Mouse (Mus musculus): ENCODE measurements around the gene Serpina10.
"Not testable (repeated sequence)": the region's sequence is repeated elsewhere in the genome, so short reads cannot be mapped to it uniquely, and the experiment has no call there.

Serpina10 gene

DNA sequence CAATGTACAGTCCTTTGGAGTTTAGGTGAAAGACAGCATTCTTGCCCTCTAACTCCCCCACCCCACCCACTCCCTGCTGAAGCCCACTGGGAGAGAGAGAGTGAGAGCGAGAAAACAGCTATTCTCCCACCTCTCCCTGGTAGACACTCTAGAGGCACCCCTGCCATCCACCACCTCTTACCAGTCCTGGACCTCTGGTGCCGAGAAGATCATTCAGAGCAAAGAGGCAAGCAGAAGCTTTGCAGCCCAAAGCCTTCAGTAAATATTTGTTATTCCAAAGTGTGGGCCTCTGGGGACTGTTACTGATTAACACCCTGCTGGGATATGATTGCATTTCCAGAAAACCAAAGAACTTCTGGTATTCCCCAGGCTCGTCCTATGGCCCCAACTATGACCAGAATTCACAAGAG lies at the start of gene Serpina10:
TSS of gene Serpina10 (minus strand) at position 242 of the 410 bp plus-strand sequence.
- no peak for DNase-seq (ENCODE audit: low read depth, low spot score)

DNA sequence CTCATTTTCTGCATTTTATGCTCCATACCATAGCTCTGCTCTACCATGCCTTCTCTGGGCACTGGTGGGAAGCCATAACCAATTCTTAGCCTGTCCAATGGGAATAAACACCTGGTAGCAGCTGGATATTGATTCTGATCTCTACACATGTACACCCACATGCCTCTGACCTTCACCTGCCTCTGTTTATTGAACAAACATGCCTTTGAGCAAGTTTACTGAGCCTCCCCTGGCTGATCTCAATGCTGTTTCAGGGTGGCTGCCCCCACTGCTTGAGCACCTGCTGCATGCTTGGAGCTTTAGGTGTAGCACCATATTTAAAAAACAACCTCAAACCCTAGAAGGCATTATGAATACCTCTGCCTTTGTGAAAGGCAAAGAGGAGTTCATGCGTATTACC lies 48.6 kb upstream of the Serpina10 start:
- DNase-seq (ENCODE audit: low read depth, low spot score) = not testable (repeated sequence)

DNA sequence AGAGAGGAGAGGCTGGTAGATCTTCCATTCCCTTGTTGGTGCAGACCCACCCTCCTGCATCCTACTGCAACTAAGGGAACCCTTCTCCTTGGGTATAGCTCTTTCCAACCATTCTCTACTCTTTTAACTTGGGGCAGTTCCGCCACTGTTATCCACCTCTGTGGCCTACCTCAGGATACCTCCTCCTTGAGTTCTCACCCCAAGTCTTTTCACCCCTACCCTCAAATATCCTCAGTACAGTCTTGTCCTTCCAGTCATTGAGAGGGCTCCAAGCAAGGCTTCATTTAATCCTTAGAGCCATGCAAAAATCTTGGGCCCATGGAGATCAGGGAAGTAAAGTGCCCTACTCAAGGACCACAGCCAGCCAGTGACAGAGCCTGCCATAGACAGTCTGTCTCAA lies 44.8 kb upstream of the Serpina10 start, which contains the start of gene Serpina16:
TSS of gene Serpina16 (minus strand) at position 101 of the 400 bp plus-strand sequence.
- no peak for DNase-seq (ENCODE audit: low read depth, low spot score)

DNA sequence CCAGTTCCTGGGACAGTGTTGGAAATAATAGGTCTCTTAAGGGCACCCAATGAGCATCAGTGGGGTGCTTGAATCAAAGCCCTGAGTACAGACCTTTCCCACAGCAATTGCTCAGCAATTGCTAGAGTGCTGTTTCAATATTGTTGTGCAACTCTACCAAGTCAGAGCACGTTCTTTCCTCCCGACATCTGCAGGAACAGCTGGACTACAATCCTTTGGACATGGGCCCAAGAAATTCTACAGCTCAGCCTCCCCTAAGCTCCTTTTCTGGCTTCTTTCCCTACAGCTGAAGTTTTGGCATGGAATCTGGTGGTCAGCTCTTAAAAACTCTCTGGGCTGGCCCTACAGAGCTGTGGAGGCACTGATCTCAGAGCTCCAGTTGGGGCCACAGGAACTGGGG lies 41.9 kb upstream of the Serpina10 start:
- no peak for DNase-seq (ENCODE audit: low read depth, low spot score)

DNA sequence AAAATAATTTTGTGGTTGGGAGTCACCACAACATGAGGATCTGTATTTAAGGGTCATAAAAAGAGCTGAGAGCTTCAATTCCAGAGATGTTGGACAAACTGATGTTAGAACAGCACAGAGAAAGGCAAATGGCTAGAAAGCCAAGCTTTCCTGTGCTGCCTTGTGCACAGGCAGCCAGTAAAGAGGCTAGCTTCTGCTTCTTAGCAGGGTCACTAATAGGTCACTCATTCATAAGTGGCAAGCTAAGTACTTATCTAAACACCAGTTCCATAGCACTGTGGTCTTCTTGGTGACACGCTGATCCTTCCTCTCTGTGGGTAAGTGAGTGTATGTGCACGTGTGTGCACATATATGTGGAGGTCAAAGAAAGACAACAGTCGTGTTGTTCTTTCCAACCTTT lies 40.2 kb upstream of the Serpina10 start:
- DNase-seq (ENCODE audit: low read depth, low spot score) = no peak

DNA sequence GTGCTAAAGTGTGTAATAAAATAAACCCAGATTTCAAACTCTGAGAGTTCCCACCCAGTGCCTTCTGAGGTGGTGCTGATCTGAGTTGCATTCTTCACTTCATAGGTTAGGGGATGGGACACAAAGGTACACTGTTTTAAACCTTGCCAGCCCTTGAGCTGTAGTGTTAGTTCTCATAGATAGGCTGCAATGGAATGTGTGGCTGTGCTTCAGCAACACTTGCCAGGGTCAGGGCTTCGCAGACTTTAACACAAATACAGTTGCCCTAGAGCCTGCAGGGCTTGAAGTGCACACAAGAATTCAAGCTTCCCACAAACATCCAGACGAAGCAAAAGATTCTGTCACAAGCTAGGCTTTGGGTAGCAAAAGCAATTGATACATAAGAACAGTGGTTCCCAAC lies 39.7 kb upstream of the Serpina10 start:
- no peak for DNase-seq (ENCODE audit: low read depth, low spot score)

DNA sequence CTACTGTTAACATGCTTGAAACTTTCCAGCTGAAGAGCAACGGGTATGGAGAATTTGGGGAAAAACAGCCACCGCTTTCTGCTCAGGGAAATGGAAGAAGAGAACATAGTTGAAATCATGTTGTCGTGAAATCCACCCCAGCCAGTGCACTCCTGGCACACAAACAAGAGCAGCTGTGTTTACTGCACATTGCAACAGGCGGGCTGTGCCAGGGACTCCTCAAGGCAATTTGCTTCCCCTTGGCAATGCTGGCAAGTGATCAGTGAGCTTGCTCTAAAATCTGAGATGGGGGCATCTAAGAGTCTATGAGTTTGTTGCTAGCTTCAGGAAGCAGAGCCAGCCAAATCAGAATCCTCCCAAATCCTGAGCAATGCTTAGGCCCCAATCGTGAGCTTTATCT lies 39.1 kb upstream of the Serpina10 start:
- no peak for DNase-seq (ENCODE audit: low read depth, low spot score)

DNA sequence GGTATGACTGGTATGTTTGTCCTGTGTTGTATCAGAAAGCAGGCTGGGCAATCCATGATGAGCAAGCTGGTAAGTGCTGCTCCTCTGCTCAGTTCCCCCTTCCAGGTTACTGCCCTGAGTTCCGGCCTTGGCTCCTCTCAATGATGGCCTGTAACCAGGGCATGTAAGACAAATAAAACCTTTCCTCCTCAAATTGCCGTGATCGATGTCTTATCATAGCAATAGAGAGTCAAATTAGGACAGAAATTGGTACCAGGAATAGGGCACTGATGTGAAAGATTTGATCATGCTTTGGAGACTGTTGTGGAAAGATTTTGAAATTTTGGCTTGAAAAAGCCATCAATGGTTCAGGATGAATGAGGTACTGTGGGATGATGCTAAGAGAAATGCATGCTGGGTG lies 34.0 kb upstream of the Serpina10 start:
- DNase-seq (ENCODE audit: low read depth, low spot score) = no peak

DNA sequence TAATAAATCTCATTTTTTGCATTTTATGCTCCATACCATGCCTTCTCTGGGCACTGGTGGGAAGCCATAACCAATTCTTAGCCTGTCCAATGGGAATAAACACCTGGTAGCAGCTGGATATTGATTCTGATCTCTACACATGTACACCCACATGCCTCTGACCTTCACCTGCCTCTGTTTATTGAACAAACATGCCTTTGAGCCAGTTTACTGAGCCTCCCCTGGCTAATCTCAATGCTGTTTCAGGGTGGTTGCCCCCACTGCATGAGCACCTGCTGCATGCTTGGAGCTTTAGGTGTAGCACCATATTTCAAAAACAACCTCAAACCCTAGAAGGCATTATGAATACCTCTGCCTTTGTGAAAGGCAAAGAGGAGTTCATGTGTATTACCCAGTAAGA lies 30.8 kb upstream of the Serpina10 start:
- DNase-seq (ENCODE audit: low read depth, low spot score) = not testable (repeated sequence)

DNA sequence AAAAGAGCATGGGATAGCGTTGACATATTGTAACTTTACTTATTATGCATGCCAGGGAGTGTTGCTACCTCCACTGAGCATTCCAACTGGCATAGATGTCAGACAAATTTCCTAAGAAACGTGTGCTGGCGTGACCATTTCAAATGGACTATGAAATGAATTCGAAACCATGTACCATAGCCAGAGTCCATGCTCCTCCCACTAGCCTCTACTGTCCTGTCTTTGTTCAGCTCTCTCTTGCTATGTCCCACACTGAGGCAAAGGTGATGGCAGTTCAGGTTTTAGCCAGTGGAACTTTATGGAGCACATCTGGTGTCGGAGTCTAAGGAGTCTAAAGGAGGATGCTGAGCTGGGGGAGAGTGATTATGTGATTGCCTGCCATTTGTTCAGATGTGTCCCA lies 28.8 kb upstream of the Serpina10 start:
- no peak for DNase-seq (ENCODE audit: low read depth, low spot score)

DNA sequence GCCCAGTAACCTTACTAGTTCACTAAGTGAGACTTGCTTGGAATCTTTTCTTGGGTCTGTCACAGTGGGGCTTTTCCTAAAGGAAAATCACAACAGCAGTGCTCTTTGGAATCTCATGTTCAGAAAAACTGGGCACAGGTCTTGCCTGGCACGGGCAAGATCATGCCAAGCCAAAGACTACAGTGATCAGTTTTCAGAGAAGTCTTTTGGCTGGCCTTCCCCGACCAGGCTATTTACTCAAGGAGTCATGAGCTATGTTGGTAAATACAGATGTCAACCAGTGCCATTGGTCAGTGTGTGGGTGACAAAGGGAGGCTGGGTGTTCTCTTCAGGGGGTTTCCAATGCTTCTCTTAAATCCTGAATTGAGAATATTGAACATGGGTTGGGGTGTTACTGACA lies 27.9 kb upstream of the Serpina10 start:
- no peak for DNase-seq (ENCODE audit: low read depth, low spot score)

DNA sequence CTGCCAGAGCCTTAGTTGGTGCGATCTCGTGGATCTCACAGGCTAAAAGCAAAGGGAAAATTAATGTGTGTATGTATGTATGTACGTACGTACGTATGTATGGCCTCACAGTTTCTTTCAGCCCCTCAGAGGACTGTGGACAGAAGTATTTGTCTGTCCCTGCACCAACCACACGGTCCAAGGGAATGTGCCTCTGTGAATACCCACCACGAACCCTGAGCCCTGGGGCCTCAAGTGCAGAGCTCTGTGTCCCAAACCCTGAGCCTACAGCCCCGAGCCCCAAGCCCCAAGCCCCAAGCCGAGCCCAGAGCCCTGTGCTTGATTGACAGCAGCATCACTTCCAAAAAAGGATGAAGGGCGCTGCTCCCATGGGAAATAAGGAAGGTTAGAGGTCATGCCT lies 26.7 kb upstream of the Serpina10 start:
- no peak for DNase-seq (ENCODE audit: low read depth, low spot score)

DNA sequence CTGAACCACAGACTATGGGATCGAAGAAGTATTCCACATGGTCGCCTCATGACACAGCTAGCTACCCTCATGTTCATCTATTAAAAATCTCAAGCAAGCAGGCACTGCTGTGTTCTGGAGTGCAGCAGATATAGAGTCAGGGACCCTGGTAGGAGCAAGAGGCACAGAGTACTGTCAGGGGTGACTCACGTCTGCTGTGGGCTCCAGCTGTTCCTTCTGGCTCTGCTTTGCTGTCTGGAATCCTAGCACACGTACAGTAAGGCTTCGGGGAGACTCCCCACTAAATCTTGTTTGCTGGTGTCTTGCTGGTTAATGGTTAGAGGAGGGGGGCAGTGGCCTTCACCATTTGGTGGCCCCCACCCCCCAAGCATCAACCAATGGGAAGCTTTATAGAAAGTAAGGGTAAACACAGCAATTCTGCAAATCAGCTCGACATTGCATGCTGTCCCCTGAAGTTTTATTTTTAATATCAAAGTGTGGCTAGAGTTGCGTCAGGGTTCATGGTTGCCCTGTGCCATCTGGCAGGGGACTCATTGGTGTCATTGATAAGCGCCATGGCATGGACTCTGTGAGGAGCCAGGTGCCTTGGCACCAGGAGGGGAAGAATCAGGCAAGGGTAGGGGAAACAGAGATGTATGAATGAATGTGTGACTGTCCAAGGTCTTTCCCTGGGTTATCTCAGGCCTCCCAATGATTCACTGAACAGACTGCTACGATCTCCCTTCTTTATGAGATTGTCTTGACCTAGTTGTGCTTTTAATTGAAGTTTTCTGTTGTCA lies 25.8 kb upstream of the Serpina10 start, which contains the start of gene Serpina6:
TSS of gene Serpina6 (minus strand) at position 365 of the 779 bp plus-strand sequence.
- no peak for DNase-seq (ENCODE audit: low read depth, low spot score)

DNA sequence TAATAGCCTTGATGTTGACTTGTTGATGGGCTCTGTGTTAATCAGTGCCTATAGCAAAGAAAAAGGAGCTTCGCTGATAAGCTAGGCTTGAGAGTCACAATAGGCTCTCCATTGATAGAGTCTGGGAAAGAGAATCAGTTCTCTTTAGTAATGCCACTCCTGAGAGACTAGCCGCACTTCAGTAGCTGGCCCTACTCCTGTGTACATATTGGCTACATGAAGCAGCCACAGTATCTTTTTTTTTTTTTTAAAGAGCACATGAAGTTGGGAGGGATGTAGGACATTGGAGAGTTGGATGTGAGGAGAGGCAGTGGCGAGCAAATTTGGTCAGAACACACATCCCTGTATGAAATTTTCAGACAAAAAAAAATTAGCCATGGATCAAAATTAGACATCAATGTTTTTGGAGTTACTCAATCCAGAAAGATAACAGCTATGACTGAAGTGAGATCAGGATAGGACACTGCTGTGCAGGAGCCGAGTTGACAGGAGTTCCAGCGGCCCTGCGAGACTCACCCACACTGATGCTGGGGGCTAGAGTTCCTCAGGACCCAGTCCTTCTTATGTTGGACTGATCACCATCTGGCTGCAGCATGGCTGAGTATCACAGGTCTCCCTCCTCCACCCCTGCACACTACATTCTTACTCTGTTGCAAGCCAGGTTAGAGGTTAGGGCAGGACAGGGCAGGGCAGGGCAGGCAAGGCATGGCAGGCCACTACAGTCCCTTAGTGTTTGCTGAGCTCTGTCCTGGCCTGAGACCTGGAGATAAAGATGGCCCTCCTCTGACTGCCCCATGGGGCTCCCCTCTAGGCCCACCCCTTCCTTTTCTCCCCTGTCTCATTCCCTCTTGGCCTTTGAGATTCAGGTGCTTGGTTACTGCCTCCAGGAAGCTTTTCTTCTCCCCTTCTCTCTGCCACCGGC lies 24.1 kb upstream of the Serpina10 start:
- DNase-seq (ENCODE audit: low read depth, low spot score) = no peak

DNA sequence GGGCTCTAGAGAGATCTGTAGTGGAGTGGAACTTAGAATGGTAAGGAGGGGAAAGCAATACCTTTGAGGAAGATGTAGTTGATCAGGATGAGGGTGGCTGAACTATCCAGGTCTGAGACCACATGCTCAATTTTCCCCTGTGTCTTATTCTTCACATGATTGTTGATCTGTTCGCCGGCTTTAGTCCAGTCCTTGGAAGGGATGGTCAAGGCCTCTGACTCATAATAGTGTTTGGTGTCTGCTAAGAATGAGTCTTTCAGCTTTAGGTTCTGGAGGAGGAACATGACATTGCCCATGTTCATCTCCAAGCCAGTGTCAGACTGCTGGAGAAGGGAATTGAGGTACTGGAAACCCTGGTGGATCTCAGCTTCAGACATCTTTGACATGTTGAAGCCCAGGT lies 22.6 kb upstream of the Serpina10 start:
- no peak for DNase-seq (ENCODE audit: low read depth, low spot score)

DNA sequence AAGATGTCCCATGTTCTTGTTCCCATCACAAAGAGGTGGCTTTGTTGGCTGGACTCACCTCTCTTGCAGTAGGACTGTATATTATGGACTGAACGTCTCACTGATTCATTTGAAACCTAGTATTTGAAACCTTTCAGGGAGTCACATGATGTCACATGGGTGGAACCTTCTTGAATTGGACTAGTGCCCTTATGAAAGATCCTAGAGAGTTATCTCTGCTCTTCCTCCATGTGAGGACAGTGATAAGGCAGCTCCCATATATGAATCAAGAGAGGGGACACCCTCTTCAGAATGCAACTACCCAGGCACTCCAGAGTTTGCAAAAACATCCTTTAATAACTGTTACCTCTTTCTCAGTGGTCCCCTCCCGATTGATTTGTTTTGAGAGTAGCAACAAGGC lies 15.1 kb upstream of the Serpina10 start:
- no peak for DNase-seq (ENCODE audit: low read depth, low spot score)

DNA sequence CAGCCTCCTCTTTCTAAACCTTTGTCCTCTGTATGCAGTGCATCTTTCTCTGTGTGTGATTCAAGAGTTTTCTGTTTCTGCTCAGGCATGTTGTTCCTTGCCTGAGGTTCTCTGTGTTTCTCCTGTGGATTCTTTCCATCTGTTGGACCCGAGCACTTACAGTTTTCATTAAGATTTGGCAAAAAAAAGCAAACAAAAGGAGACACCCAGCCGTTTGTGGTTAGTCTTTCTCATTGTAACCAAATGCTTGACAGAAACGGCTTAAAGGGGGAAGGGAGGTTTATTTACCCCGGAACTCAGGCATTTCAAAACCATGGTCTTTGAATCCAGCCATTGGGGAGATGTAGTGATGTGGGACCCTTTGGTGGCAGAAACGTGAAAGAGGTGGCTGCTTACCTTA lies 13.4 kb upstream of the Serpina10 start:
- DNase-seq (ENCODE audit: low read depth, low spot score) = no peak

DNA sequence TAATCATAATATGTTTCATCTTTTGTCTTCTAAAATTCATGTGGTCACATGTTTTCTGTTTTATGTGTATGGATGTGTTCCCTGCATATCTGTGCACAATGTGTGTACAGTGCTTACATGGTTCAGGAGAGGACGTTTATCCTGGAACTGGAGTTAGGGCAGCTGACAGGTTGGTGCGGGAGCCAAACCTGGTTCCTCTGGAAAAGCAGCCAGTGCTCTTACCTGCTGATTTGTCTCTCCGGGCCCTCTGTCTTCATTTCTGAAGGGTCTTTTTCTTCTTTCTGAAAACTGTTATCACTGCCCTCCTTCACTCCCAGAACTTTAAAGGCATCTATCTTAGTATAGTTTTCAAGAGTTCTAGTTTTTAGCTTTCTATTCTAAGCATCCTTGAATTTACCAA lies 12.6 kb upstream of the Serpina10 start:
- DNase-seq (ENCODE audit: low read depth, low spot score) = no peak

DNA sequence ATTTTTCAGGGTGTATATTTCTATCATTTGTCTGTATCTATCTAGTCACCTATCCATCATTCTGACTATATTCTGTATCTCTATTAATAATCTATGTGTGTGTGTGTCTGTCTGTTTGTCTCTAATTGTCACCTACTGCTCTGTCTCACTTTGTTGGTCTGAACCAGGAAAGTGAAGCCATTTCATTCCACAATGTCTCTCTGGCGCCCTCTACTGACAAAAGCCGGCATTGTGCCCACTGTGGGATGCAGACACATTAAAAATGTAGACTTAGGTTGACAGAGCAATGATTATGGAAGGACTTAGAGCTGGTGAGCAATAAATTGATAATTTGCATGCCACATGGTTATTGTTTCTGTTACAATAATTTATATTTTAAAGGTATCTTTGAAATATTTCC lies 12.1 kb upstream of the Serpina10 start:
- peak; percentile 16 for DNase-seq (ENCODE audit: low read depth, low spot score)

DNA sequence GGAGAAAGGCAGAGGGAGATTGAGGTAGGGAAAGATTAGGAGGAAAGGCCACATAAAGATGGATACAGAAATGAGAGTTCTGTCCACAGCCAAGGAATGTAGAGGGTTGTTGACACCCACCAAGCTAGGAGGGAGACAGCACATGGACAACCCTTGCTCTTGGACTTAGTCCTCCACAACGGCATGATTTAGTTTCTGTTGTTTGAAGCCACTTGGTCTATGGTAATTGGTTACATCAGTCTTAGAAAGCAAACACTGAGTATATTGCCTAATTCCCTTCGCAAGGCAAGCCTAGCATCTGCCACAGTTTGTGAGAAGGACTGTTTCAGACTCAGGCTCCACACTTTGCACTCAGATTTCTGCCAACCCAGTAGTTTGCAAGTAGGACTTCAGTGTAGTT lies 4.6 kb upstream of the Serpina10 start:
- no peak for DNase-seq (ENCODE audit: low read depth, low spot score)

DNA sequence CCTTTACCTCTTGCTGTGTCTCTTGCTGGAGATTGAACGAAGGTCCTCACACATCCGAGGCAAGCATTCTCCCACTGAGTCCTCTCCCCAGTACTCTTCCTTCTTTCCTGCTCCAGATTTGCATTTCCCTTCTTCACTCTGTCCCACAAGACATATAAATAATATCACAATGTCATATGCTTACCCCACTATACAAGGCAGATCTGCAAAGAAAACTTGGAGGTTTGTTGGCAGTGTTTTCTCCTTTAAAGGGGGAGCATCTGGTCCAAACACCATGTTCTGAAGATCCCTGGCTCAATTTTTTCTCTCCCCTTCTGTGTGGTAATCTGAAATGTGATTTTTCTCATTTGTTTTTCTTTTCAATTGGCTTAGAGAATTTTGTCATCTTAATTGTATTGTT lies 3.2 kb upstream of the Serpina10 start:
- DNase-seq (ENCODE audit: low read depth, low spot score) = no peak

DNA sequence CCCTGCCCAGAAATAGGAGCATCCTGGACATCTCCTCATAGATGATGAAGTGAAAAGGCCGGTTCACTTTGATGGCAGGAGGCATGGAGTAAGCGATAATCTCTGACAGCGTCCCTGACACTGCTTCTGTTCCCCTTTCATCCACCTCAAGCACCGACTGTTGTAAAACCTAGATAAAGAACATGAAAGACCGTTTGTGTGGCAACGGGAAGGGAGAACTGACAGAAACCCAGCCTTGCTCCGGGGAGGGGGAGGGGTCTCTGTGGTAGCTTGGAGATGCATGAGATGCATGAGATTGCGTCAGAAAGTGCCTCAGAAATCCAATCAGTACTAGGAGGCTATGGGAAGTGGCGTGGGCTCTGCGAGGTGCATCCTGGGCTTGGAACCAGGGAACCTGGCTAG lies 14.4 kb downstream of the Serpina10 start:
- DNase-seq (ENCODE audit: low read depth, low spot score) = no peak

DNA sequence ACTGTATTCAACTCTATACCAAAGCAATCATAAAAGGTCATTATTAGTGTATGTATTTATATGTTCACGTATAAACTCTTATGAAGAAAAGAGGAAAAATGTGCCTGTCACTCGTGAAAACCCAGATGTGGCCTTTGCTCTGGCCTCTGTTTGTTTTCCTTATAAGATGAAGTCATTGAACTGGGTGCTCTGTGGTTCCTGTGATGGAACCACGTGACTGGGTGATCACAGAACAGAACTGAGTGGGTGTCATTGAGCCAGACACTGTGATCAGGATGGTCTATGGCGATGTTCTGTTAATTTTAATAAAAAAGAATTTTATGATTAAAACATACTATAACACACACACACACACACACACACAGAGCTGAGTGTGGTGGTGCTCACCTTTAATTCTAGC lies 15.5 kb downstream of the Serpina10 start:
- DNase-seq (ENCODE audit: low read depth, low spot score) = no peak

Data from WW6 (cell line).